ENCODE assay signal across 17 mouse cellular contexts in genomic region chr1:127319768-127320167, GRCm38 (mm10).
DNase-seq lines count a peak whose midpoint lies in the region.
"Had no signal": no experiment of that assay in that cellular context is flagged by ENCODE, and none has a peak within 500 bp of the region (broad histone marks: within the 10 kb centered on the region; RNA-seq: fewer than 3 reads in every experiment).

No protein-coding gene starts in this region.

- DNase-seq in gastrocnemius, postnatal 14 days: peak; percentile 12
- no peak for DNase-seq in gastrocnemius, postnatal 36 days
- DNase-seq in heart, postnatal 4 days: peak; percentile 25
- no peak for DNase-seq in heart, adult 8-10 months (ENCODE audit: low spot score)
- DNase-seq in brain, adult 2 months (ENCODE audit: low read depth, low spot score): peak; percentile 59
- DNase-seq in naive thymus-derived CD4-positive, alpha-beta T cell, adult 2 months (ENCODE audit: low read depth): peak; percentile 41
- DNase-seq in layer of hippocampus, adult 18-20 months (ENCODE audit: low spot score in 2 of 2): no peak
- no peak for DNase-seq in layer of hippocampus, adult 8-10 months (ENCODE audit: low spot score in 2 of 2)
- DNase-seq: adrenal gland, postnatal 14 days; cerebellum, adult 8-10 months; gastrocnemius, postnatal 25 days; kidney, postnatal 36 days; layer of hippocampus, adult 9-11 months; left cerebral cortex, postnatal 4 days; lung, postnatal 4 days; retina, postnatal 1 day; right cerebral cortex, postnatal 4 days had no signal

- intact Hi-C loops in gastrocnemius, postnatal 14 days (cut with DNase I; ENCODE audit: low total_unique reads): no loop called here
- intact Hi-C loops in gastrocnemius, postnatal 36 days (cut with DNase I): no loop called here

Comparison
In these comparisons a context has a peak if more than half of its experiments do, and no peak if none do; other contexts are left out.
1. DNase-seq: peak in gastrocnemius, postnatal 14 days (single experiment), heart, postnatal 4 days (single experiment), brain, adult 2 months (single experiment) and naive thymus-derived CD4-positive, alpha-beta T cell, adult 2 months (single experiment); none in gastrocnemius, postnatal 36 days (0 of 2), heart, adult 8-10 months (single experiment), layer of hippocampus, adult 18-20 months (0 of 2) and layer of hippocampus, adult 8-10 months (0 of 2).